Mouse (Mus musculus) common myeloid progenitor, adult 5-6 weeks (primary cell): ENCODE measurements around the gene Gtf3c5. TPM values are rescaled to one million over a fixed set of nuclear protein-coding genes. Genes with fewer than 3 reads are reported as not detected.
A peak's percentile ranks its signal among the peaks of the same experiment; 100 is the strongest.

Experiments used
- ATAC-seq: replicated peaks from 2 replicates; pipeline ENCODE4 v1.8.0; 2016; ENCODE audit warnings: low read depth, mild to moderate bottlenecking, moderate TSS enrichment, inconsistent platforms; ENCODE audit not compliant: poor library complexity, severe bottlenecking
- total RNA-seq: library from RNA; stranded (forward); fragments of 200-1000, 187-1606 nt; gene quantifications from 2 replicates; pipeline ENCODE4 v1.2.3, GENCODE M21; 2017

Gtf3c5 gene
- total RNA-seq, 1 experiment from 2014 or later: 19.0 TPM

- ATAC-seq: no peak
Observed at GRCm38 (mm10) chr2:28537995-28538816, 45.3 kb downstream of the Gtf3c5 start.

- ATAC-seq: no peak
Observed at GRCm38 (mm10) chr2:28537634-28537920, 46.0 kb downstream of the Gtf3c5 start.

- no peak for ATAC-seq
Observed at GRCm38 (mm10) chr2:28536766-28537633, 46.6 kb downstream of the Gtf3c5 start.

- ATAC-seq: no peak
Observed at GRCm38 (mm10) chr2:28536166-28536565, 47.4 kb downstream of the Gtf3c5 start.

GRCm38 (mm10) chr2:28535650-28536049 lies 47.9 kb downstream of the Gtf3c5 start:
- no peak for ATAC-seq

- ATAC-seq: no peak
Observed at GRCm38 (mm10) chr2:28535263-28535540, 48.3 kb downstream of the Gtf3c5 start.

- no peak for ATAC-seq
Observed at GRCm38 (mm10) chr2:28534436-28535262, 48.9 kb downstream of the Gtf3c5 start.

GRCm38 (mm10) chr2:28533901-28534435 lies 49.6 kb downstream of the Gtf3c5 start:
- ATAC-seq: no peak

GRCm38 (mm10) chr2:28532938-28533771 lies 50.4 kb downstream of the Gtf3c5 start:
- peak; percentile 97 for ATAC-seq

- ATAC-seq: no peak
Observed at GRCm38 (mm10) chr2:28530311-28530710, 53.2 kb downstream of the Gtf3c5 start.

- no peak for ATAC-seq
Observed at GRCm38 (mm10) chr2:28529856-28530255, 53.7 kb downstream of the Gtf3c5 start.

GRCm38 (mm10) chr2:28528354-28528730 lies 55.2 kb downstream of the Gtf3c5 start:
- ATAC-seq: no peak

- no peak for ATAC-seq
Observed at GRCm38 (mm10) chr2:28527436-28528353, 55.9 kb downstream of the Gtf3c5 start.

- peak; percentile 56 for ATAC-seq
Observed at GRCm38 (mm10) chr2:28525943-28526876, 57.3 kb downstream of the Gtf3c5 start.

- ATAC-seq: peak; percentile 38
Observed at GRCm38 (mm10) chr2:28525219-28525942, 58.2 kb downstream of the Gtf3c5 start.

- ATAC-seq: no peak
Observed at GRCm38 (mm10) chr2:28524406-28524805, 59.1 kb downstream of the Gtf3c5 start.

GRCm38 (mm10) chr2:28523643-28524117 lies 59.9 kb downstream of the Gtf3c5 start:
- peak; percentile 80 for ATAC-seq
